Mouse (Mus musculus) ES-E14 (cell line): ENCODE measurements around the gene Hoxa6. TPM values are rescaled to one million over a fixed set of nuclear protein-coding genes. Genes with fewer than 3 reads are reported as not detected.

ENCODE experiments used
- DNase-seq: peaks from one replicate; pipeline ENCODE4 v3.0.0-alpha.2; 2013; ENCODE audit warnings: low read depth, low spot score
- H3K27ac ChIP-seq: 2 replicates; pipeline ENCODE4 v1.5.1; 2012; ENCODE audit warnings: low read depth, mild to moderate bottlenecking, low read length, moderate library complexity, mixed read lengths; ENCODE audit not compliant: poor library complexity, insufficient read depth, severe bottlenecking
- H3K36me3 ChIP-seq: 2 replicates; pipeline ENCODE4 v1.6.1; 2012; ENCODE audit warnings: mild to moderate bottlenecking, low read length, moderate library complexity, mixed read lengths; ENCODE audit not compliant: control insufficient read depth, poor library complexity, insufficient read depth, severe bottlenecking
- H3K4me1 ChIP-seq, 2 experiments: fragments of 150-350 bp in 1 of 2; sonication (generic) in 1 of 2; 2 replicates each; pipeline ENCODE4 v1.6.1; 2012; ENCODE audit warnings: low read length in 2 of 2, mild to moderate bottlenecking in 1 of 2, mixed read lengths in 1 of 2; ENCODE audit not compliant: control insufficient read depth in 2 of 2, insufficient read depth in 2 of 2, poor library complexity in 1 of 2
- H3K4me3 ChIP-seq, 2 experiments: fragments of 150-350 bp in 1 of 2; sonication (generic) in 1 of 2; 2 replicates each; pipeline ENCODE4 v1.5.1; 2012; ENCODE audit warnings: low read length in 2 of 2, low read depth in 1 of 2, mild to moderate bottlenecking in 1 of 2, mixed read lengths in 1 of 2; ENCODE audit not compliant: insufficient read depth in 1 of 2, poor library complexity in 1 of 2, severe bottlenecking in 1 of 2
- H3K9ac ChIP-seq: 2 replicates; pipeline ENCODE4 v1.6.1; 2012; ENCODE audit warnings: low read depth, mild to moderate bottlenecking, low read length, mixed read lengths; ENCODE audit not compliant: poor library complexity, insufficient read depth, severe bottlenecking
- H3K9me3 ChIP-seq: fragments of 150-350 bp; sonication (generic); 2 replicates; pipeline ENCODE4 v1.6.1; 2012; ENCODE audit warnings: low read depth, mild to moderate bottlenecking, low read length; ENCODE audit not compliant: control insufficient read depth, insufficient read depth
- CHD2 ChIP-seq: IDR thresholded peaks from 2 replicates; pipeline ENCODE4 v1.6.1; 2014; ENCODE audit warnings: mild to moderate bottlenecking, low read depth, low read length, inconsistent platforms
- HCFC1 ChIP-seq: IDR thresholded peaks from 2 replicates; pipeline ENCODE4 v1.6.1; 2012; ENCODE audit warnings: low read length, inconsistent platforms, borderline replicate concordance; ENCODE audit not compliant: insufficient read depth
- MAFK ChIP-seq: IDR thresholded peaks from 2 replicates; pipeline ENCODE4 v1.6.1; 2014; ENCODE audit warnings: mild to moderate bottlenecking, low read depth, low read length, inconsistent platforms; ENCODE audit not compliant: insufficient read depth
- ZC3H11A ChIP-seq: IDR thresholded peaks from 2 replicates; pipeline ENCODE4 v1.6.1; 2012; ENCODE audit warnings: low read depth, mild to moderate bottlenecking, inconsistent platforms, low read length, borderline replicate concordance
- ZNF384 ChIP-seq: IDR thresholded peaks from 2 replicates; pipeline ENCODE4 v1.6.1; 2012; ENCODE audit warnings: low read depth, low read length, inconsistent platforms
- in situ Hi-C, 2 experiments: fragments of 600-800 bp; cut with MboI; formaldehyde crosslinking; loops; one replicate each; pipeline ENCODE4 v1.15.1; 2025; ENCODE audit warnings: low sequenced_read_pairs in 2 of 2, inconsistent platforms in 1 of 2; ENCODE audit not compliant: unreplicated experiment in 2 of 2
- total RNA-seq: library from RNA; depleted of rRNA; stranded (reverse); fragments of 300-350 nt; gene quantifications from 2 replicates; pipeline ENCODE4 v1.2.3, GENCODE M21; 2012

The Hoxa6 gene
- total RNA-seq, 1 experiment: not detected

DNA sequence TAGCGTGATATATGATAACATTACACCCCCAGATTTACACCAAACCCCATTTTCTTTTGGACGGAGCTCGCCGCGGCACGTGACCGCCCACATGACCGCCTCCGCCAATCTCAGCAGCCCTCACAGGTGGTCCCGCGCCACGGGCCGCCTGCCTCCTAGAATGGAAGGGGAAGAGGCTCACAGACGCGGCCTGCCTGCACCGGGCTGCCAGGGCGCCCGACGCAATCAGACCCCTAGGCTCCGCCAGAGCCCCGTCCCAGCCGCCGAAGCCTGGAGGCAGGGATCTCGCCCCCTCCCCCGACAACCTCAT, 8.9 kb upstream of the Hoxa6 start:
- TF ChIP-seq MAFK (no peak), ZNF384 (no peak), HCFC1 (no peak), ZC3H11A (no peak), CHD2 (no peak)
- Histone ChIP-seq H3K36me3 (no peaks in the 10 kb centered on the region), H3K4me1 (peaks cover 0 to 8% of the 10 kb centered on the region in 2 experiments; a peak in 1 of 4 replicates), H3K9ac (no peak overlapping the region), H3K9me3 (no peaks in the 10 kb centered on the region), H3K27ac (no peak overlapping the region), H3K4me3 (peak overlapping the region; percentile 49 to 51)
- DNase-seq: no peak
- in situ Hi-C loops: loop anchor here (5.0 to 25.0 kb wide), 2 partner anchors 605 to 1045 kb away; no protein-coding TSS in a partner anchor

DNA sequence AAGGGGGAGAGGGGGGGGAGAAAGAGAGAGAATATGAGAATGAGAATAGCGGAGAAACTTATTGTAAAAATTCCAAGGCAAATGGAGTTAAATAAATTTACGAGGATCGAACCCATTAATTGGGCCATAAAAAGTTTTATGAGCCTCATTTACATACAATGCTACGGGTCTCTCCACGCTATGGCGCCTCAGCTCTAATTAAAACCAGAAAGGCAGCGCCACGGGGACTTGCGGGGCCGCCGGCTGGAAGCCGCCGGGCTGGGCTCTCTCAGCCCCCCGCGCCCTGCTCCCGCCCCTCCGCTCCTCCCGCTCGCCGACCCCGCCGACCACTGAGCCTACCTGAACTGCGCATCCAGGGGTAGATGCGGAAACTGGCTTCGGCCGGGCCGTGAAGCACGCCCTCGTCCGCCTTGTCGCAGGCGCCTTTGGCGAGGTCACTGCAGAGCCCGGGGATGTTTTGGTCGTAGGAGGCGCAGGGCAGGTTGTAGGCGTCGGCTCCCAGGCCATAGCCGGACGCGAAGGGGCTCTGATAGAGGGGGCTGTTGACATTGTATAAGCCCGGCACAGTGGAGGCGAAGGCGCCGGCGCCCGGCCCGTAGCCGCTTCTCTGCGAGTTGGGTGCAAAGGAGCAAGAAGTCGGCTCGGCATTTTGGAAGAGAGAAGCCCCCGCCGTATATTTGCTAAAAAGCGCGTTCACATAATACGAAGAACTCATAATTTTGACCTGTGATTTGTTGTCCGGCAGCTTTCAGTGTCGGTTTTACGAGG, 8.4 kb upstream of the Hoxa6 start:
- no peak for DNase-seq
- Histone ChIP-seq H3K9me3 (no peaks in the 10 kb centered on the region), H3K36me3 (no peaks in the 10 kb centered on the region), H3K9ac (no peak overlapping the region), H3K4me1 (peaks cover 0 to 5% of the 10 kb centered on the region in 2 experiments; a peak in 1 of 4 replicates), H3K4me3 (peak overlapping the region; percentile 49 to 51), H3K27ac (no peak overlapping the region)
- in situ Hi-C loops: loop anchor here (5.0 to 25.0 kb wide), 2 partner anchors 605 to 1045 kb away; no protein-coding TSS in a partner anchor
- TF ChIP-seq ZNF384 (no peak), CHD2 (no peak), ZC3H11A (no peak), MAFK (no peak), HCFC1 (no peak)

DNA sequence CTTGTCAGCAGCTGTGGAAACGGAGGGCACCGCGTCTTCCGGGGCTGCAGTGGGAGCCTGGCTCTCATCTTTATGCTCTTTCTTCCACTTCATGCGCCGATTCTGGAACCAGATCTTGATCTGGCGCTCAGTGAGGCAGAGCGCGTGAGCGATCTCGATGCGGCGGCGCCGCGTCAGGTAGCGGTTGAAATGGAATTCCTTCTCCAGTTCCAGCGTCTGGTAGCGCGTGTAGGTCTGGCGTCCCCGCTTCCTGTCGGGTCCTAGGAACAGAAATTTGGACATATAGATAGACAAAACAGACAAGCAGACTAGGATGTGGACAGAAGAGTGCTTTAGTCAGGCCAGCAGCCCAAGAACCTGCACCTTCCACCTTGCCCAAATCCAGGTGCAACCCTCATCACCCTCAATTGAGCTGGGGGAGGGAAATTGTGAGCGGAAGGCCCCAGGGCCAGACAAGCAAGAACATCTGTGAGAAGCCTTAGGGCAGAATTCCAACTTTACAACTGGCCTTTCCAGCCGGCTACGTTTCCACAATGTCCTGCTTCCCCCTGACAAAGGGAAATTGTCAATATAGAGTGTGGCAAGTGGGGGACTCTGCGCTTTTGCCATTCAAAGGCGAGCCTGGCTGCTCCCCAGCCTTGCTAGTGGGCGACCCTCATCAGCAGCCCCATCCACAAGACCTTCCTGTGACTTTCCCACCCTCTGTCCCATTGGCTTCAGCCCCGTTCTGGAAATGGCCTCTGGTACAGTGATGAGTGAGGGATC, 7.4 kb upstream of the Hoxa6 start:
- in situ Hi-C loops: loop anchor here (5.0 to 25.0 kb wide), 2 partner anchors 604 to 1044 kb away; no protein-coding TSS in a partner anchor
- H3K9ac ChIP-seq: no peak overlapping the region
- H3K27ac ChIP-seq: no peak overlapping the region
- H3K4me3 ChIP-seq: no peak overlapping the region
- no peak for TF ChIP-seq HCFC1
- TF ChIP-seq ZC3H11A: no peak
- TF ChIP-seq MAFK: no peak
- no peak for TF ChIP-seq ZNF384
- no peak for TF ChIP-seq CHD2
- peaks cover 0 to 4% of the 10 kb centered on the region in 2 experiments; a peak in 1 of 4 replicates for H3K4me1 ChIP-seq
- H3K36me3 ChIP-seq: no peaks in the 10 kb centered on the region
- DNase-seq: no peak
- no peaks in the 10 kb centered on the region for H3K9me3 ChIP-seq

DNA sequence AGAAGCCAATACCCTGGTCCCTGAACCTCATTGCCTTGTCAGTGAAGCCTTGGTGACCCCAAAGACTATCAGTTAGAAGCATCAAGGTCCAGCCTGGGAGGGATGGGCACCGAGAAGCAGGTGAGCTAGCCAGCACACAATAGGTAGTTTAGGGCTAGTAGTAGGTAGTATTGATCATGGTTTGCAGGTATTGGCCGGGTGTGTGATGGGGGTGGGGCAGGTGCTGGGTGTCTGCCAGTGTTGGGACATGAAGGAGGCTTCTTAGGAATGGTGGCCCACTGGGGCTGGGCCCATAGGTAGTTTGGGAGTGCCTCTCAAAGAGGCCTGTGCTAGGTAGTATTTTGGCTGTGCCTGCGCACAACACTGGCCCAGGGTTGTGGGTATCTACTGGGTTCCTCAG, 6.5 kb upstream of the Hoxa6 start:
- no peak for TF ChIP-seq HCFC1
- in situ Hi-C loops: loop anchor here (5.0 to 25.0 kb wide), 2 partner anchors 603 to 1043 kb away; no protein-coding TSS in a partner anchor
- Histone ChIP-seq H3K4me1 (peaks cover 0 to 4% of the 10 kb centered on the region in 2 experiments; a peak in 1 of 4 replicates), H3K4me3 (no peak overlapping the region), H3K36me3 (no peaks in the 10 kb centered on the region), H3K27ac (no peak overlapping the region), H3K9ac (no peak overlapping the region), H3K9me3 (no peaks in the 10 kb centered on the region)
- DNase-seq: no peak
